Comparison of ENCODE assay signal across 13 mouse cellular contexts in genomic region chr10:77182804-77183331, GRCm38 (mm10). TPM values are rescaled to one million over a fixed set of nuclear protein-coding genes. Genes with fewer than 3 reads are reported as not detected.
A peak's percentile ranks its signal among the peaks of the same experiment; 100 is the strongest.
DNase-seq lines count a peak whose midpoint lies in the region; ATAC-seq and TF ChIP-seq lines count a peak whose summit lies in the region.
"Had no signal": no experiment of that assay in that cellular context is flagged by ENCODE, and none has a peak within 500 bp of the region (broad histone marks: within the 10 kb centered on the region; RNA-seq: fewer than 3 reads in every experiment).

No protein-coding gene starts in this region.

- no peak overlapping the region for H3K4me2 ChIP-seq in forebrain, postnatal 0 days (ENCODE audit: low read depth)
- H3K4me2 ChIP-seq in liver, embryonic 12.5 days = no peak overlapping the region
- H3K4me2 ChIP-seq in liver, postnatal 0 days (ENCODE audit: low read depth, low read length) = no peak overlapping the region
- H3K4me2 ChIP-seq in liver, embryonic 16.5 days (ENCODE audit: low read depth, low read length) = no peak overlapping the region
- H3K4me2 ChIP-seq: limb, embryonic 12.5 days had no signal

- ATAC-seq in forebrain, postnatal 0 days = no peak
- ATAC-seq in liver, embryonic 12.5 days = peak; percentile 62
- no peak for ATAC-seq in liver, postnatal 0 days
- peak; percentile 48; the same call in 1 of the 2 replicates for ATAC-seq in liver, embryonic 16.5 days (ENCODE audit: low read depth)

- no peak for DNase-seq in forebrain, embryonic 10.5 days (ENCODE audit: extremely low spot score, low spot score)
- DNase-seq in forebrain, postnatal 0 days = no peak
- DNase-seq in liver, postnatal 0 days = no peak
- no peak for DNase-seq in cerebellum, adult 11 months
- DNase-seq in layer of hippocampus, adult 11-12 months (ENCODE audit: low spot score) = no peak
- DNase-seq: cerebellum, adult 2 months; gastrocnemius, postnatal 14 days; kidney, adult 9 months had no signal

- no peaks in the 10 kb centered on the region for H3K27me3 ChIP-seq in forebrain, embryonic 10.5 days (ENCODE audit: poor library complexity, severe bottlenecking)
- H3K27me3 ChIP-seq in forebrain, postnatal 0 days (ENCODE audit: insufficient read depth, low read length) = no peaks in the 10 kb centered on the region
- peaks cover 7% of the 10 kb centered on the region for H3K27me3 ChIP-seq in liver, embryonic 12.5 days (replicated peaks)
- no peaks in the 10 kb centered on the region for H3K27me3 ChIP-seq in liver, postnatal 0 days (ENCODE audit: insufficient read depth, low read length)
- no peaks in the 10 kb centered on the region for H3K27me3 ChIP-seq in liver, embryonic 16.5 days (ENCODE audit: control insufficient read depth, insufficient read depth, low read depth, low read length)
- H3K27me3 ChIP-seq: limb, embryonic 12.5 days had no signal

- TF ChIP-seq POLR2A in bone marrow macrophage, adult 2 months (IDR thresholded peaks at IDR 0.05; ENCODE audit: borderline replicate concordance, low read depth, low read length) = no peak

- TF ChIP-seq EP300 in liver, postnatal 0 days (IDR thresholded peaks at IDR 0.05; ENCODE audit: low read depth) = no peak

- no peaks in the 10 kb centered on the region for H3K36me3 ChIP-seq in forebrain, embryonic 10.5 days (replicated peaks)
- H3K36me3 ChIP-seq in forebrain, postnatal 0 days (ENCODE audit: insufficient read depth) = no peaks in the 10 kb centered on the region
- no peaks in the 10 kb centered on the region for H3K36me3 ChIP-seq in liver, embryonic 12.5 days
- no peaks in the 10 kb centered on the region for H3K36me3 ChIP-seq in liver, postnatal 0 days (replicated peaks; ENCODE audit: insufficient read depth, low read length)
- no peaks in the 10 kb centered on the region for H3K36me3 ChIP-seq in liver, embryonic 16.5 days (ENCODE audit: control insufficient read depth, insufficient read depth)
- H3K36me3 ChIP-seq: limb, embryonic 12.5 days had no signal

- peak overlapping the region; percentile 9; the same call in 1 of the 2 replicates for H3K27ac ChIP-seq in forebrain, embryonic 10.5 days
- no peak overlapping the region for H3K27ac ChIP-seq in forebrain, postnatal 0 days (ENCODE audit: low read depth, low read length)
- H3K27ac ChIP-seq in liver, embryonic 12.5 days = no peak overlapping the region; the same call in 1 of the 2 replicates
- H3K27ac ChIP-seq in liver, postnatal 0 days (ENCODE audit: low read depth) = no peak overlapping the region
- peak overlapping the region; percentile 11; the same call in 1 of the 2 replicates for H3K27ac ChIP-seq in bone marrow macrophage, adult 2 months (ENCODE audit: insufficient read depth, low read depth, low read length)
- 0 out of 2 replicates have a peak overlapping the region, but pooled peaks have one; percentile 5 for H3K27ac ChIP-seq in liver, embryonic 16.5 days (ENCODE audit: low read length)
- H3K27ac ChIP-seq: limb, embryonic 12.5 days had no signal

- peaks cover 4% of the 10 kb centered on the region for H3K4me1 ChIP-seq in forebrain, embryonic 10.5 days
- no peaks in the 10 kb centered on the region for H3K4me1 ChIP-seq in forebrain, postnatal 0 days (ENCODE audit: insufficient read depth)
- H3K4me1 ChIP-seq in liver, embryonic 12.5 days = peaks cover 7% of the 10 kb centered on the region
- H3K4me1 ChIP-seq in liver, postnatal 0 days (ENCODE audit: insufficient read depth) = no peaks in the 10 kb centered on the region; the same call in 1 of the 2 replicates
- peaks cover 8% of the 10 kb centered on the region for H3K4me1 ChIP-seq in bone marrow macrophage, adult 2 months (ENCODE audit: control insufficient read depth, insufficient read depth, low read length)
- H3K4me1 ChIP-seq in liver, embryonic 16.5 days (ENCODE audit: control insufficient read depth, low read depth, low read length) = no peaks in the 10 kb centered on the region
- H3K4me1 ChIP-seq: limb, embryonic 12.5 days had no signal

- no peaks in the 10 kb centered on the region for H3K9me3 ChIP-seq in forebrain, embryonic 10.5 days
- H3K9me3 ChIP-seq in forebrain, postnatal 0 days (ENCODE audit: low read length) = no peaks in the 10 kb centered on the region
- no peaks in the 10 kb centered on the region for H3K9me3 ChIP-seq in liver, embryonic 12.5 days (replicated peaks)
- H3K9me3 ChIP-seq in liver, postnatal 0 days (ENCODE audit: low read length) = no peaks in the 10 kb centered on the region
- no peaks in the 10 kb centered on the region for H3K9me3 ChIP-seq in liver, embryonic 16.5 days (replicated peaks; ENCODE audit: control insufficient read depth, low read length)
- H3K9me3 ChIP-seq: limb, embryonic 12.5 days had no signal

- 63% methylated on average over 3 of the region's 3 CpGs for WGBS in forebrain, embryonic 10.5 days
- WGBS in forebrain, postnatal 0 days = 63% methylated on average over 3 of the region's 3 CpGs
- 50% methylated on average over 3 of the region's 3 CpGs for WGBS in liver, embryonic 12.5 days (ENCODE audit: insufficient replicate concordance)
- WGBS in liver, postnatal 0 days (ENCODE audit: insufficient replicate concordance) = 42% methylated on average over 3 of the region's 3 CpGs
- WGBS in liver, embryonic 16.5 days (ENCODE audit: insufficient replicate concordance) = 38% methylated on average over 3 of the region's 3 CpGs

- no peak overlapping the region for H3K9ac ChIP-seq in forebrain, postnatal 0 days
- H3K9ac ChIP-seq in liver, embryonic 12.5 days = no peak overlapping the region
- no peak overlapping the region for H3K9ac ChIP-seq in liver, postnatal 0 days (replicated peaks)
- H3K9ac ChIP-seq in liver, embryonic 16.5 days (ENCODE audit: low read depth, low read length) = no peak overlapping the region
- H3K9ac ChIP-seq: limb, embryonic 12.5 days had no signal

- no peak for TF ChIP-seq CTCF in forebrain, postnatal 0 days (IDR thresholded peaks at IDR 0.05; ENCODE audit: low read depth)
- TF ChIP-seq CTCF in liver, postnatal 0 days (IDR thresholded peaks at IDR 0.05; ENCODE audit: low read depth) = no peak
- no peak for TF ChIP-seq CTCF in bone marrow macrophage, adult 2 months (IDR thresholded peaks at IDR 0.05; ENCODE audit: low read depth, low read length)

- H3K4me3 ChIP-seq in forebrain, embryonic 10.5 days = no peak overlapping the region
- H3K4me3 ChIP-seq in forebrain, postnatal 0 days (ENCODE audit: low read depth, low read length) = no peak overlapping the region
- no peak overlapping the region for H3K4me3 ChIP-seq in liver, embryonic 12.5 days
- no peak overlapping the region for H3K4me3 ChIP-seq in liver, postnatal 0 days (ENCODE audit: low read depth, low read length)
- H3K4me3 ChIP-seq in bone marrow macrophage, adult 2 months (ENCODE audit: insufficient read depth, low read length) = no peak overlapping the region
- no peak overlapping the region for H3K4me3 ChIP-seq in liver, embryonic 16.5 days (ENCODE audit: low read depth, low read length)
- H3K4me3 ChIP-seq: erythroblast, embryonic 14.5 days; limb, embryonic 12.5 days had no signal

RNA-seq across cellular contexts. Expression of gene Col18a1, which starts 16.5 kb away (rescaled TPM):
- polyA plus RNA-seq in forebrain, embryonic 10.5 days (2016; fragmentation: Nextera tagmentation; extraction: Ambion mirVana) = 147 and 152 TPM in 2 replicates
- 24.7 and 28.4 TPM in 2 replicates for total RNA-seq in forebrain, postnatal 0 days (2014; rRNA removed)
- polyA plus RNA-seq in forebrain, postnatal 0 days (2015; fragmentation: Nextera tagmentation; extraction: Ambion mirVana) = 11.7 and 12.6 TPM in 2 replicates
- polyA plus RNA-seq in liver, embryonic 12.5 days (2016; fragmentation: Nextera tagmentation; extraction: Ambion mirVana) = 38.3 and 42.4 TPM in 2 replicates
- 137 and 167 TPM in 2 replicates for polyA plus RNA-seq in liver, postnatal 0 days (2015; fragmentation: Nextera tagmentation; extraction: Ambion mirVana)
- polyA plus RNA-seq in bone marrow macrophage, adult 2 months (2012; ENCODE audit: insufficient read depth, insufficient read length, missing spikeins) = 49.0 and 50.9 TPM in 2 replicates
- polyA plus RNA-seq in liver, embryonic 16.5 days (2015; fragmentation: Nextera tagmentation; extraction: Ambion mirVana) = 87.9 and 104 TPM in 2 replicates

Comparison
In these comparisons a context has a peak if more than half of its experiments do, and no peak if none do; other contexts are left out.
1. H3K27ac ChIP-seq: peak in forebrain, embryonic 10.5 days (single experiment), bone marrow macrophage, adult 2 months (single experiment) and liver, embryonic 16.5 days (single experiment); none in forebrain, postnatal 0 days (single experiment), liver, embryonic 12.5 days (single experiment) and liver, postnatal 0 days (single experiment).
2. ATAC-seq: peak in liver, embryonic 12.5 days (single experiment) and liver, embryonic 16.5 days (single experiment); none in forebrain, postnatal 0 days (single experiment) and liver, postnatal 0 days (single experiment).